Comparison of ENCODE assay signal across 13 mouse cellular contexts in the genomic region with DNA sequence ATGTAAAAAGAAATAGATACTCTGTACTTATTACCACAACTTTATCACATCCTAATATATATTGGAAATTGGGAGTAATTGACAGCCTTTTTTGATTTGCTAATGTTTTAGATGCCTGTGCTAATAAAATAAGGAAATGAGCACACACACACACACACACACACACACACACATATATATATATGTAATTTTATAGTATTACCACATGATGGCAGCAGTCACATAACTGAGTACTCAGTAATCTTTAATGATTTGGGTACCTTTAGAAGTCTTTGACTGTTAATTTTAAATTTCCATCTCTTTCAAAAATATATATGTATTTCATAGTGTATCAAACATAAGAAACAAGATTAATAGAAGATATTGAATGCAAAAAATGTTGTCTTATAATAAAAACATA.
DNase-seq lines count a peak whose midpoint lies in the region; ATAC-seq and TF ChIP-seq lines count a peak whose summit lies in the region.
"Had no signal": no experiment of that assay in that cellular context is flagged by ENCODE, and none has a peak within 500 bp of the region (broad histone marks: within the 10 kb centered on the region; RNA-seq: fewer than 3 reads in every experiment).

No protein-coding gene starts in this region.

- 0 out of 2 replicates have a peak, but pooled peaks have one; percentile 26 for ATAC-seq in forebrain, embryonic 16.5 days
- no peak for ATAC-seq in forebrain, embryonic 13.5 days
- ATAC-seq in embryonic facial prominence, embryonic 14.5 days (ENCODE audit: low read depth), result no peak

- no peaks in the 10 kb centered on the region for H3K27me3 ChIP-seq in forebrain, embryonic 16.5 days (replicated peaks; ENCODE audit: control insufficient read depth, insufficient read depth, low read length)
- no peaks in the 10 kb centered on the region for H3K27me3 ChIP-seq in forebrain, embryonic 13.5 days
- H3K27me3 ChIP-seq in embryonic facial prominence, embryonic 14.5 days (replicated peaks; ENCODE audit: control insufficient read depth, insufficient read depth, low read length), result no peaks in the 10 kb centered on the region
- H3K27me3 ChIP-seq: limb, embryonic 13.5 days; neural tube, embryonic 12.5 days had no signal

- no peaks in the 10 kb centered on the region for H3K4me1 ChIP-seq in forebrain, embryonic 16.5 days (replicated peaks; ENCODE audit: control insufficient read depth, insufficient read depth, low read length)
- no peaks in the 10 kb centered on the region for H3K4me1 ChIP-seq in forebrain, embryonic 13.5 days
- no peaks in the 10 kb centered on the region for H3K4me1 ChIP-seq in embryonic facial prominence, embryonic 14.5 days (ENCODE audit: control insufficient read depth, insufficient read depth, low read length)
- H3K4me1 ChIP-seq: forebrain, embryonic 10.5 days; limb, embryonic 13.5 days; neural tube, embryonic 12.5 days had no signal

- H3K36me3 ChIP-seq in forebrain, embryonic 16.5 days (ENCODE audit: control insufficient read depth, insufficient read depth), result no peaks in the 10 kb centered on the region
- H3K36me3 ChIP-seq in forebrain, embryonic 13.5 days (ENCODE audit: poor library complexity, severe bottlenecking), result no peaks in the 10 kb centered on the region
- H3K36me3 ChIP-seq in embryonic facial prominence, embryonic 14.5 days (ENCODE audit: control insufficient read depth, insufficient read depth, low read length), result no peaks in the 10 kb centered on the region
- H3K36me3 ChIP-seq: neural tube, embryonic 12.5 days had no signal

- DNase-seq in left cerebral cortex, adult 2 months (ENCODE audit: extremely low spot score in 1 of 2, low spot score in 2 of 2), result no peak
- no peak for DNase-seq in left cerebral cortex, adult 18-20 months (ENCODE audit: low spot score in 2 of 2)
- DNase-seq in CD4-positive helper T cell, adult 2 months (ENCODE audit: low read depth, low spot score), result peak; percentile 28
- peak; percentile 21 for DNase-seq in embryonic facial prominence, embryonic 14.5 days (ENCODE audit: low spot score)
- no peak for DNase-seq in urinary bladder, adult 18-20 months (ENCODE audit: low spot score in 2 of 2)
- no peak for DNase-seq in urinary bladder, postnatal 14 days (ENCODE audit: low spot score)
- DNase-seq: heart, postnatal 4 days; right cerebral cortex, postnatal 25 days had no signal

- TF ChIP-seq CTCF in left cerebral cortex, adult 2 months (IDR thresholded peaks at IDR 0.05), result peak; percentile 36

- H3K9ac ChIP-seq in forebrain, embryonic 16.5 days (replicated peaks; ENCODE audit: low read depth, low read length), result no peak overlapping the region
- no peak overlapping the region for H3K9ac ChIP-seq in forebrain, embryonic 13.5 days
- H3K9ac ChIP-seq in embryonic facial prominence, embryonic 14.5 days (ENCODE audit: low read depth, low read length), result no peak overlapping the region
- H3K9ac ChIP-seq: limb, embryonic 13.5 days; neural tube, embryonic 12.5 days had no signal

- no peaks in the 10 kb centered on the region for H3K9me3 ChIP-seq in forebrain, embryonic 16.5 days (ENCODE audit: control insufficient read depth, low read length)
- no peaks in the 10 kb centered on the region for H3K9me3 ChIP-seq in forebrain, embryonic 13.5 days (replicated peaks)
- no peaks in the 10 kb centered on the region for H3K9me3 ChIP-seq in embryonic facial prominence, embryonic 14.5 days (ENCODE audit: control insufficient read depth, low read length)
- H3K9me3 ChIP-seq: forebrain, embryonic 10.5 days; limb, embryonic 13.5 days; neural tube, embryonic 12.5 days had no signal

- intact Hi-C loops in left cerebral cortex, adult 2 months (cut with DNase I), result no loop called here

- H3K4me3 ChIP-seq in forebrain, embryonic 16.5 days (replicated peaks; ENCODE audit: low read length), result no peak overlapping the region
- H3K4me3 ChIP-seq in forebrain, embryonic 13.5 days, result no peak overlapping the region
- no peak overlapping the region for H3K4me3 ChIP-seq in left cerebral cortex, adult 2 months
- no peak overlapping the region for H3K4me3 ChIP-seq in embryonic facial prominence, embryonic 14.5 days (ENCODE audit: low read depth, low read length)
- H3K4me3 ChIP-seq: forebrain, embryonic 10.5 days; limb, embryonic 13.5 days; neural tube, embryonic 12.5 days had no signal

- no peak overlapping the region for H3K4me2 ChIP-seq in forebrain, embryonic 16.5 days (ENCODE audit: low read length)
- H3K4me2 ChIP-seq in forebrain, embryonic 13.5 days, result no peak overlapping the region
- H3K4me2 ChIP-seq in embryonic facial prominence, embryonic 14.5 days (ENCODE audit: low read depth, low read length), result no peak overlapping the region
- H3K4me2 ChIP-seq: limb, embryonic 13.5 days; neural tube, embryonic 12.5 days had no signal

- H3K27ac ChIP-seq in forebrain, embryonic 16.5 days (ENCODE audit: low read length), result no peak overlapping the region
- H3K27ac ChIP-seq in forebrain, embryonic 13.5 days, result no peak overlapping the region
- H3K27ac ChIP-seq in left cerebral cortex, adult 2 months, result no peak overlapping the region
- no peak overlapping the region for H3K27ac ChIP-seq in embryonic facial prominence, embryonic 14.5 days (replicated peaks; ENCODE audit: low read depth, low read length)
- H3K27ac ChIP-seq: forebrain, embryonic 10.5 days; limb, embryonic 13.5 days; neural tube, embryonic 12.5 days had no signal

Comparison
In these comparisons a context has a peak if more than half of its experiments do, and no peak if none do; other contexts are left out.
1. DNase-seq: peak in CD4-positive helper T cell, adult 2 months (single experiment) and embryonic facial prominence, embryonic 14.5 days (single experiment); none in left cerebral cortex, adult 2 months (0 of 2), left cerebral cortex, adult 18-20 months (0 of 2), urinary bladder, adult 18-20 months (0 of 2) and urinary bladder, postnatal 14 days (single experiment).